Mouse (Mus musculus): ENCODE results near the gene Bckdk. TPM values are rescaled to one million over a fixed set of nuclear protein-coding genes. Genes with fewer than 3 reads are reported as not detected.

The Bckdk gene
- polyA plus RNA-seq (2014; fragmentation: Illumina TruSeq; extraction: RNeasy Lipid Tissue Mini Kit (QIAGEN cat#74804); ENCODE audit: low replicate concordance): 1.1 TPM

GRCm38 (mm10) chr7:127903971-127904796 is at the start of gene Bckdk:
Gene Bckdk (plus strand): TSS chr7:127904082.

DNA sequence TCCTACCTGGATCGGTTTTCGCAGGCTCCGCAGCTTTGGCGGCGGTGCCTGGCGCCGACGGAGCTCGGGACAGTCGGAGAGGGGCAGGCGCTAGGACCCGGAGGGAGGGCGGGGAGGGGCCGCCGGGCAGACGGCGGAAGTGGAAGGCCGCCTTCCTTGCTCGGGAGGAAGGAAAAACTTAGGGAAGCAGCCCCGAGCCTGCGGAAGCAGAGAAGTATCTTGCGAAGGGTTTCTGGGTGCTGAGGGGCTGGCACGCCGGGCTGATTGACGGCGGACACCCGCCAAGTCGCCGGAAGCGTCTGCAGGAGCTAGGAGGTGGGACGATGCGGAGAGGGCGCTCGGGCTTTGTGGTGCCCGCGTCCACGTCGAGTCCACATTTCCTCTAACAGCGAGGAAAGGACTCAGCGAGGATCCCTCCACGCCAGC is 27.8 kb upstream of the Bckdk start, which contains the start of gene Zfp646:
Gene Zfp646, plus strand, starts transcription at position 181 of the 426 bp plus-strand sequence.

DNA sequence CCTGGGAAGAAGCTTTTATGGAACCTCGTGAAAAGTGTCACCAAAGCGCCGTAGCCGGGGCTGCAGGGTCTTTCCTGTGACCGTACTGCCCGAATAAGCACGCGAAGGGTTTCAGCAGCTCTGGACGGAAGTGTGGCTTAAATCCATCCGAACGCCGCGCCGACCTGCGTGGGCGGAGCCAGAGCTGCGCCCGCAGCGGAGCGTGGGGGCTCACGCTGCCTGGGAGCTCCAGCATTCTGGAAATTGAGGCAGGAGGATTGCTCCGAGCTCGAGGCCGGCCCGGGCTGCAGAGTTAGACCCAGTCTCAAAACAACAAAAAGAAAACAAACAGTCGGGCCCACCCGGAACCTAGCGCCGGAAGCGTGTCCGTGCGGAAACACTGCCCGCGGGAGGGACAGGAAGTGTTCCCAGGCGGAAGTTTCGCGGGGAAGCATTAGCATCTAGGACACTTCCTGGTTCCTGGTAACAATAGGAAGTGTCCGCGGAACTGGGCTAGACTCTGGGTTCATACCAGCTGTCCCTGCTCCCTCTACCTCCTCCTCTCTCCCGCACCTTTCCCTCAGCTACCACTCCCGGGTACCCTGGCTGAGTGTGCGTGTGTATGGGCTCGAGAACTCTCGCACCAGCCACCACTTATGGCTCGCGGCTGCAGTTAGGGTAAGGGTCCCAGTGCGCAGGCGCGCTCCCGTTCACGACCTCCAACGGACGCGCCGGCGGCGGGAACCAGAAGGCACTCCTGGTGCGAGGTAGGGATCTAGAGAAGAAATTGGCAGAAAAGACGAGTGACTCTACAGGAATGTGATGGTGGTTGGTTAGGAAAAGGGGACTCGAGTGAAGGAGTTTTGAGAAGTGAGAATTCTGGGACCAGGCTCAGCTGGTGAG is 27.2 kb upstream of the Bckdk start, which contains the start of gene Zfp668:
Gene Zfp668, minus strand, starts transcription at position 362 of the 882 bp plus-strand sequence.

GRCm38 (mm10) chr7:127890798-127891197 is 13.1 kb upstream of the Bckdk start, which contains the start of gene Prss53:
Gene Prss53 (minus strand): TSS chr7:127890970.

GRCm38 (mm10) chr7:127895442-127895841 is 8.4 kb upstream of the Bckdk start, which contains the start of the genes Gm21974 and Vkorc1:
Gene Gm21974 (minus strand): TSS chr7:127895454.
Gene Vkorc1 (minus strand): TSS chr7:127895617.

DNA sequence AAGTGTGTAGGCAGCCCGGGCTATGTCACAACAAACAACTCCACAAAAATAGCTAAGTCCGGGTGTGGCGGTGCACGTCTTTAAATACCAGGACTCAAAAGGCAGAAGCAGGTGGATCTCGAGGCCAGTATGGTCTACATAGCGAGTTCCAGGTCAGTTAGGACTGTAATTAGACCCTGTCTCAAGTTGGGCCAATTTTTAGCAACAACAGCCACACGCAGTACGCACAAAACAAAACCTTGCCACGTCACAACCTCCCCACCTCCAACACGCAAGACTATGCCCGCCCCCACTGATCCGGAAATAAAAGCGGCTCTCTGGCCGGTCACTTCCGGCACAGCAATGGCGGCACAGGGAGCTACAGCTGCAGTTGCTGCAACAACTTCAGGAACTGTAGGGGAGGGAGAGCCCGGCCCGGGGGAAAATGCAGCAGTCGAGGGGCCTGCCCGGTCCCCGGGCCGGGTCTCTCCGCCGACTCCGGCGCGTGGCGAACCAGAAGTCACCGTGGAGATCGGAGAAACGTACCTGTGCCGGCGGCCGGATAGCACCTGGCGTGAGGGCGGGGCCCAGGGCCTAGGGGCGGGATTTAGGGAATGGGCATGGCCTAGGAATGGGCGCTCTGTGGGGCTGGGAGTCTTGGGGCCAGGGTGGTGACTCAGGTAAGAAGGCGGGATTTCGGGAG is 8.4 kb downstream of the Bckdk start, which contains the start of gene Kat8:
Gene Kat8, plus strand, starts transcription at position 327 of the 682 bp plus-strand sequence.

GRCm38 (mm10) chr7:127929923-127930322 is 26.0 kb downstream of the Bckdk start, which contains the start of gene Prss8:
Gene Prss8 (minus strand): TSS chr7:127930104.

GRCm38 (mm10) chr7:127946470-127947023 is 42.7 kb downstream of the Bckdk start, which contains the start of gene Prss36:
Gene Prss36 (minus strand): TSS chr7:127946725.

Other genes starting within 250 kb of the Bckdk start
- gene Bcl7c, start 195.1 kb upstream of the Bckdk start, polyA plus RNA-seq (2014; fragmentation: Illumina TruSeq; extraction: RNeasy Lipid Tissue Mini Kit (QIAGEN cat#74804); ENCODE audit: low replicate concordance): 1.2 TPM
- gene Ctf1, start 191.3 kb upstream of the Bckdk start, polyA plus RNA-seq (2014; fragmentation: Illumina TruSeq; extraction: RNeasy Lipid Tissue Mini Kit (QIAGEN cat#74804); ENCODE audit: low replicate concordance): 0.74 TPM
- gene Ctf2, start 171.9 kb upstream of the Bckdk start, polyA plus RNA-seq (2014; fragmentation: Illumina TruSeq; extraction: RNeasy Lipid Tissue Mini Kit (QIAGEN cat#74804); ENCODE audit: low replicate concordance): not detected
- gene Fbxl19, start 159.5 kb upstream of the Bckdk start, polyA plus RNA-seq (2014; fragmentation: Illumina TruSeq; extraction: RNeasy Lipid Tissue Mini Kit (QIAGEN cat#74804); ENCODE audit: low replicate concordance): 0.11 TPM
- gene Orai3, start 134.3 kb upstream of the Bckdk start, polyA plus RNA-seq (2014; fragmentation: Illumina TruSeq; extraction: RNeasy Lipid Tissue Mini Kit (QIAGEN cat#74804); ENCODE audit: low replicate concordance): 0.63 TPM
- 3.5 TPM for gene Setd1a, start 127.4 kb upstream of the Bckdk start, polyA plus RNA-seq (2014; fragmentation: Illumina TruSeq; extraction: RNeasy Lipid Tissue Mini Kit (QIAGEN cat#74804); ENCODE audit: low replicate concordance)
- not detected for gene Gm49388, start 118.5 kb upstream of the Bckdk start, polyA plus RNA-seq (2014; fragmentation: Illumina TruSeq; extraction: RNeasy Lipid Tissue Mini Kit (QIAGEN cat#74804); ENCODE audit: low replicate concordance)
- 14.6 TPM for gene Hsd3b7, start 103.5 kb upstream of the Bckdk start, polyA plus RNA-seq (2014; fragmentation: Illumina TruSeq; extraction: RNeasy Lipid Tissue Mini Kit (QIAGEN cat#74804); ENCODE audit: low replicate concordance)
- gene Stx4a, start 79.8 kb upstream of the Bckdk start, polyA plus RNA-seq (2014; fragmentation: Illumina TruSeq; extraction: RNeasy Lipid Tissue Mini Kit (QIAGEN cat#74804); ENCODE audit: low replicate concordance): 11.9 TPM
- 0.30 TPM for gene Stx1b, start 79.5 kb upstream of the Bckdk start, polyA plus RNA-seq (2014; fragmentation: Illumina TruSeq; extraction: RNeasy Lipid Tissue Mini Kit (QIAGEN cat#74804); ENCODE audit: low replicate concordance)
- gene Zfp646, start 27.9 kb upstream of the Bckdk start, polyA plus RNA-seq (2014; fragmentation: Illumina TruSeq; extraction: RNeasy Lipid Tissue Mini Kit (QIAGEN cat#74804); ENCODE audit: low replicate concordance): 4.9 TPM
- gene Zfp668, start 27.3 kb upstream of the Bckdk start, polyA plus RNA-seq (2014; fragmentation: Illumina TruSeq; extraction: RNeasy Lipid Tissue Mini Kit (QIAGEN cat#74804); ENCODE audit: low replicate concordance): 0.52 TPM
- not detected for gene Prss53, start 13.1 kb upstream of the Bckdk start, polyA plus RNA-seq (2014; fragmentation: Illumina TruSeq; extraction: RNeasy Lipid Tissue Mini Kit (QIAGEN cat#74804); ENCODE audit: low replicate concordance)
- not detected for gene Gm21974, start 8.6 kb upstream of the Bckdk start, polyA plus RNA-seq (2014; fragmentation: Illumina TruSeq; extraction: RNeasy Lipid Tissue Mini Kit (QIAGEN cat#74804); ENCODE audit: low replicate concordance)
- 24.9 TPM for gene Vkorc1, start 8.5 kb upstream of the Bckdk start, polyA plus RNA-seq (2014; fragmentation: Illumina TruSeq; extraction: RNeasy Lipid Tissue Mini Kit (QIAGEN cat#74804); ENCODE audit: low replicate concordance)
- 5.7 TPM for gene Kat8, start 8.4 kb downstream of the Bckdk start, polyA plus RNA-seq (2014; fragmentation: Illumina TruSeq; extraction: RNeasy Lipid Tissue Mini Kit (QIAGEN cat#74804); ENCODE audit: low replicate concordance)
- gene Prss8, start 26.0 kb downstream of the Bckdk start, polyA plus RNA-seq (2014; fragmentation: Illumina TruSeq; extraction: RNeasy Lipid Tissue Mini Kit (QIAGEN cat#74804); ENCODE audit: low replicate concordance): 0.26 TPM
- gene Prss36, start 42.6 kb downstream of the Bckdk start, polyA plus RNA-seq (2014; fragmentation: Illumina TruSeq; extraction: RNeasy Lipid Tissue Mini Kit (QIAGEN cat#74804); ENCODE audit: low replicate concordance): not detected
- 567 TPM for gene Fus, start 63.4 kb downstream of the Bckdk start, polyA plus RNA-seq (2014; fragmentation: Illumina TruSeq; extraction: RNeasy Lipid Tissue Mini Kit (QIAGEN cat#74804); ENCODE audit: low replicate concordance)
- gene Pycard, start 89.8 kb downstream of the Bckdk start, polyA plus RNA-seq (2014; fragmentation: Illumina TruSeq; extraction: RNeasy Lipid Tissue Mini Kit (QIAGEN cat#74804); ENCODE audit: low replicate concordance): 89.0 TPM
- not detected for gene Trim72, start 99.9 kb downstream of the Bckdk start, polyA plus RNA-seq (2014; fragmentation: Illumina TruSeq; extraction: RNeasy Lipid Tissue Mini Kit (QIAGEN cat#74804); ENCODE audit: low replicate concordance)
- gene Itgam, start 158.6 kb downstream of the Bckdk start, polyA plus RNA-seq (2014; fragmentation: Illumina TruSeq; extraction: RNeasy Lipid Tissue Mini Kit (QIAGEN cat#74804); ENCODE audit: low replicate concordance): 7.9 TPM
- gene Gm49368, start 158.6 kb downstream of the Bckdk start, polyA plus RNA-seq (2014; fragmentation: Illumina TruSeq; extraction: RNeasy Lipid Tissue Mini Kit (QIAGEN cat#74804); ENCODE audit: low replicate concordance): not detected
- gene Itgax, start 225.5 kb downstream of the Bckdk start, polyA plus RNA-seq (2014; fragmentation: Illumina TruSeq; extraction: RNeasy Lipid Tissue Mini Kit (QIAGEN cat#74804); ENCODE audit: low replicate concordance): 9.9 TPM